Mouse (Mus musculus) adrenal gland, adult 2 months (tissue): ENCODE measurements around the gene Mst1. TPM values are rescaled to one million over a fixed set of nuclear protein-coding genes. Genes with fewer than 3 reads are reported as not detected.

Experiments used
- DNase-seq: peaks from one replicate; pipeline ENCODE4 v3.0.0; 2021
- microRNA-seq, 2 experiments: library from miRNA; unstranded; fragments of <30 nt; microRNA quantifications; one replicate each; pipeline ENCODE4 v1.2.0; 2021
- polyA plus RNA-seq: library from polyadenylated mRNA; depleted of rRNA; stranded (reverse); fragments of >200 nt; gene quantifications from 2 replicates; pipeline ENCODE4 v1.2.3, GENCODE M21; 2012; rRNA removed
- total RNA-seq, 2 experiments: library from RNA; stranded (reverse); gene quantifications; 2 replicates each; pipeline ENCODE4 v1.2.3; 2021

The Mst1 gene
- total and polyA plus RNA-seq, 3 experiments = 0.17 to 0.86 (median 0.44) TPM

- no peak for DNase-seq
Measured at GRCm38 (mm10) chr9:108129042-108129948, 49.1 kb downstream of the Mst1 start.

GRCm38 (mm10) chr9:108131502-108131901, 51.3 kb downstream of the Mst1 start:
- DNase-seq = no peak

GRCm38 (mm10) chr9:108132373-108132772, 52.1 kb downstream of the Mst1 start:
- no peak for DNase-seq

- no peak for DNase-seq
Measured at GRCm38 (mm10) chr9:108133478-108133877, 53.2 kb downstream of the Mst1 start.

Small RNAs within 50 kb of the gene (microRNA-seq; reads per million reads assigned to microRNA genes)
- gene Gm47303 (0 reads per million in 2 experiments), gene Mir7088 (0 reads per million in 2 experiments)

Other genes with a start within 250 kb of the Mst1 start
- 10 to 100 TPM; 40.3 to 47.8 TPM for gene Rbm6, start 207.2 kb upstream of the Mst1 start, total RNA-seq
- 11.8 and 15.3 TPM in 2 replicates for gene Rbm6, start 207.2 kb upstream of the Mst1 start, polyA plus RNA-seq
- gene Mon1a, start 192.3 kb upstream of the Mst1 start, total RNA-seq = 10 to 100 TPM; 19.2 to 20.5 TPM
- gene Mon1a, start 192.3 kb upstream of the Mst1 start, polyA plus RNA-seq = 41.3 and 42.9 TPM in 2 replicates
- gene Mst1r, start 173.6 kb upstream of the Mst1 start, total RNA-seq = 1 to 10 TPM; 7.4 to 8.1 TPM
- 34.0 and 41.0 TPM in 2 replicates for gene Mst1r, start 173.6 kb upstream of the Mst1 start, polyA plus RNA-seq
- not detected for gene Actl11, start 152.0 kb upstream of the Mst1 start, total RNA-seq
- not detected in 2 replicates for gene Actl11, start 152.0 kb upstream of the Mst1 start, polyA plus RNA-seq
- gene Camkv, start 144.8 kb upstream of the Mst1 start, total RNA-seq = 1 to 10 TPM; 2.9 to 5.2 TPM
- gene Camkv, start 144.8 kb upstream of the Mst1 start, polyA plus RNA-seq = 7.8 and 9.5 TPM in 2 replicates
- 1 to 10 TPM; 2.1 to 2.5 TPM for gene Traip, start 130.3 kb upstream of the Mst1 start, total RNA-seq
- 0.61 and 0.72 TPM in 2 replicates for gene Traip, start 130.3 kb upstream of the Mst1 start, polyA plus RNA-seq
- gene Uba7, start 104.9 kb upstream of the Mst1 start, total RNA-seq = 10 to 100 TPM; 10.6 to 22.1 TPM
- 35.4 and 39.9 TPM in 2 replicates for gene Uba7, start 104.9 kb upstream of the Mst1 start, polyA plus RNA-seq
- under 1 TPM in 1 of 2 experiments, not detected in 1; 0.38 TPM for gene Gm20661, start 97.4 kb upstream of the Mst1 start, total RNA-seq
- gene Gm20661, start 97.4 kb upstream of the Mst1 start, polyA plus RNA-seq = 0.12 and 0.20 TPM in 2 replicates
- gene Inka1, start 94.6 kb upstream of the Mst1 start, total RNA-seq = 1 to 10 TPM; 2.4 to 7.8 TPM
- 11.6 and 19.0 TPM in 2 replicates for gene Inka1, start 94.6 kb upstream of the Mst1 start, polyA plus RNA-seq
- under 1 TPM; 0.63 to 0.66 TPM for gene Cdhr4, start 87.9 kb upstream of the Mst1 start, total RNA-seq
- gene Cdhr4, start 87.9 kb upstream of the Mst1 start, polyA plus RNA-seq = 1.5 and 2.8 TPM in 2 replicates
- gene Gm20662, start 84.1 kb upstream of the Mst1 start, total RNA-seq = under 1 TPM in 1 of 2 experiments, not detected in 1; 0.20 TPM
- gene Gm20662, start 84.1 kb upstream of the Mst1 start, polyA plus RNA-seq = 0.62 and 1.3 TPM in 2 replicates
- gene Ip6k1, start 77.9 kb upstream of the Mst1 start, total RNA-seq = 100 to 1,000 TPM; 115 to 139 TPM
- gene Ip6k1, start 77.9 kb upstream of the Mst1 start, polyA plus RNA-seq = 217 and 231 TPM in 2 replicates
- gene Gmppb, start 31.2 kb upstream of the Mst1 start, total RNA-seq = 10 to 100 TPM; 17.8 to 32.4 TPM
- 8.6 and 10.7 TPM in 2 replicates for gene Gmppb, start 31.2 kb upstream of the Mst1 start, polyA plus RNA-seq
- gene Amigo3, start 27.3 kb upstream of the Mst1 start, total RNA-seq = 1 to 10 TPM; 4.4 to 4.5 TPM
- gene Amigo3, start 27.3 kb upstream of the Mst1 start, polyA plus RNA-seq = 6.6 and 9.4 TPM in 2 replicates
- 10 to 100 TPM; 65.5 to 66.0 TPM for gene Rnf123, start 2.9 kb downstream of the Mst1 start, total RNA-seq
- gene Rnf123, start 2.9 kb downstream of the Mst1 start, polyA plus RNA-seq = 88.9 and 93.6 TPM in 2 replicates
- gene Apeh, start 14.2 kb downstream of the Mst1 start, total RNA-seq = 10 to 100 TPM; 90.2 to 91.6 TPM
- 96.2 and 121 TPM in 2 replicates for gene Apeh, start 14.2 kb downstream of the Mst1 start, polyA plus RNA-seq
- 1 to 10 TPM; 5.0 to 5.2 TPM for gene Bsn, start 109.9 kb downstream of the Mst1 start, total RNA-seq
- 4.1 and 4.3 TPM in 2 replicates for gene Bsn, start 109.9 kb downstream of the Mst1 start, polyA plus RNA-seq
- gene Dag1, start 183.5 kb downstream of the Mst1 start, total RNA-seq = 100 to 1,000 TPM; 143 to 148 TPM
- gene Dag1, start 183.5 kb downstream of the Mst1 start, polyA plus RNA-seq = 59.3 and 86.5 TPM in 2 replicates
- 10 to 100 TPM; 17.5 to 24.9 TPM for gene Nicn1, start 210.0 kb downstream of the Mst1 start, total RNA-seq
- gene Nicn1, start 210.0 kb downstream of the Mst1 start, polyA plus RNA-seq = 16.6 and 18.8 TPM in 2 replicates
- 1 to 10 TPM; 3.3 to 5.5 TPM for gene Amt, start 216.4 kb downstream of the Mst1 start, total RNA-seq
- gene Amt, start 216.4 kb downstream of the Mst1 start, polyA plus RNA-seq = 2.2 and 2.6 TPM in 2 replicates
- gene Rhoa, start 225.7 kb downstream of the Mst1 start, total RNA-seq = 100 to 1,000 TPM; 355 to 363 TPM
- gene Rhoa, start 225.7 kb downstream of the Mst1 start, polyA plus RNA-seq = 169 and 187 TPM in 2 replicates
- 10 to 100 TPM; 31.3 to 56.7 TPM for gene Tcta, start 225.7 kb downstream of the Mst1 start, total RNA-seq
- 42.8 and 46.3 TPM in 2 replicates for gene Tcta, start 225.7 kb downstream of the Mst1 start, polyA plus RNA-seq